Mouse (Mus musculus) ovary, postnatal 14 days (tissue): ENCODE measurements at regions not wholly inside any gene's neighbourhood (a gene's known extent, or its start where the extent isn't known, plus 50 kb on each side); places are given as distances from the start of the nearest gene placed in this dataset.

Experiments used
- DNase-seq: peaks from one replicate; pipeline ENCODE4 v3.0.0; 2022; ENCODE audit warnings: low spot score

DNA sequence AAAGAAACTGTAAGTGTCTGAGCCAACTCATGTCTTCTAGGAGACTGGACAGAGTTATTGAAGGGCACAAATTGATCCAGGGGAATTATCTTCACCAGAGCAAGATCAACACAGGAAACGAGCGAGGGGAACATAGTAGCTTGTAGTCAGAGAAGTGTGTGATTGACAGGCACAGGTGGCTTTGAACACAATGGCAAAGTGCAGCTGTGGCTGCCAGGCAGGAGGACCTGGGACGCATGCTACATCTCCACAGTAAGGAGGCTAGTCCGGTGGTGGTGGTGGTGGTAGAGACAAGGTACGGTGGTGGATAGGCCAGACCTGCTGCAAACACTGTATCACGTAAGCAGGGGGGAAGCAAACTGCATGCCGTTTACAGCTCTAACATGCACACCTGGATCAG, 240.4 kb upstream of the Map3k7 start:
- no peak for DNase-seq

DNA sequence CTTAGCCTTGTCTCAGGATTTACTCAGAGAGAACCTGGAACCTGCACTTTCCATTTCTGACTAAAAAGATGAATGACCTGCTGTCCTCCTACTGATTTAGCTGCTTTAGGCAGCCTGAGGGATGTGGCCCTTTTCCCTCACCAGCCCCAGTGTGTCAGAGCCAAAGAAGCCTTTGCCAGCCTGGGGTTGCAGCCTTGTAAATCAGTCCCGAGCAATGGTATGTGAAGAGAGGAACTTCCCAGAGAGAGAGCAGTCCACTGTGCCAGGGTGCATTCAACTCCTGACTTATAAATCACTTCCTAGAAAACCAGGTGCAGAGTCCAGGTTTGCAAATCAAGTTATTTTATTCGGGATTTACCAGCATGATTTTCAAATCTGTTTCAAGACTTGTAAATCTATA, 239.5 kb upstream of the Map3k7 start:
- DNase-seq: no peak

DNA sequence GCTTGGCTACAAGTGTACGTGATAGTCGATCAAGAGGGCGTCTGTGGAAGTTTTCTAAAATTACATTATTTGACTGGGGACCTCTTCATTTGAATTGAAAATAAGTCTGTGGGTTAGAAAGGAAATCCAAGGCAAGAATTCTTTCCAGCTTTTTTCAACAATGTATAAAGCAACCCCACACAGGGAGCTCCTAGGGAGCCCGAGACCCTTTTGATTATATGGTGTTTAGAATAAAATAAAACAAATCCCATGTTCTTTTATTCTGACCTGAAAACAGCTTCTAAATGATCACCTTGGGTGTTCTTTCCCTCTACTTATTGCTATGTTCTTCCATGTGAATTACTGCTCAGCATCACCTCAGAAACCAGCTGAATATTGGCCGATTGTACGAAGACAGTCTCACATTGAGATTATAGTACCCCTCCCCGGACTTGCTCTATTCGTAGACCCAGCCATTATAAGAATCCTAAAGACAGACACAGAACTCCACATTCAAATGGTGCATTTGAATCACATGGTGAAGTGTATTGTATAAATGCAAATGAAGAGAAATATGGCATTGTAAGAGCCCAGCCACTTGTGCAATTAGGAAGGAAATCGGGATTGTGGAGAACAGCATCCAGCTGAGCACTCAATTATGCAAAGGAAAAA, 236.3 kb upstream of the Map3k7 start:
- no peak for DNase-seq

DNA sequence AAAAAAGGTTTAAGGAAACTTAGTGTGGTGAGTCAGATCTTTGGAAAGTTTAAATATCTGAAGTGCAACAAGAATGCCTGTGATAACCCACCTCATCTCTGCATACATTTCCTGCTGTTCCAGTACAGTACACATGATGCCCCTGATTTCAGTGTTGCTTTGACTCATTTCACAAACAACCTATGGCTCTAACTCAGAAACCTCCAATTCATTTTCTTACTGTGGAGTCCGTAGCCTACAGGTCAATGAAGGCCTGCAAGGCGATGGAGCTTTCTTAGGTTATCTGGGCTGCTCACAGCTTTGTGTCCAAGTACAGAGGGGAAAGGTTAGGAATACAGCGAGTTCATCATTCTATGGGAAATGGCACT, 235.8 kb upstream of the Map3k7 start:
- no peak for DNase-seq

DNA sequence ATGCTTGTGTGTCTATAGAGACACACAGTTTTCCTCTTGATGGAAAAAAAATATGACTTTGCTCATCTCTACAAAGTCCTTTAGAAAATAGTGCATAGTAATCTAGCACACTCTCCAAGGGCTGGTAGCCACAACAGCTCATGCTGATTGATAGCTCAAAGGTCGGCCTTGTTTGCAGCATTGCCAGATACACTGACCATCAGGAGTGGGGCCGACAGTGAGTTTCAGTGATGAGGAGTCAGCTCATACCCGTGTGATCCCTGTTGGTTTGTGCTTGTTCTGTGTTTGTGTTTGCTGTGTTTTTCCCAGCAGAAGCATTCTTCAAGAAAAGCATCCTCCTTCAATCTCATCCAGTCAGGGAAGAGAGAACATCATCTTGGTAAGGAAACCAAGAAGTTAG, 220.1 kb upstream of the Map3k7 start:
- DNase-seq: no peak

DNA sequence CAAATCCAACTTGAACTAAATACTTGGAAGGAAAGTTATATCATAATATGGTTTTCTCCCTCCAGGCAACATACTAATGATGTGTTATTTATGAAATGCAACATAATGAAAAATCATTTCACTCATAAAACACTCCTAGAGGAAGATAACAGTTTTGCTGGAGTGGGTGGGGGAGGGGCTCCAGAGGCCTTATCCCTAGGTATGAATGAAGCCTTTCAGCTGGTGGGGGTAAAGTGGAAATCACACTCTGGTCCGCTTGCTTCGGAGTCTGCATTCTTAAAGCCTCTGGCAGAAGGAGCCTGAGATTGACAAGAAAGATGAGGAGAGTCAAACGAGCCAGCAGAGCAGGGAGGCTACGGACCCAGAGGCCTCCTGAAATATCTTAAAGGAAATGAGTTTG, 219.5 kb upstream of the Map3k7 start:
- no peak for DNase-seq

DNA sequence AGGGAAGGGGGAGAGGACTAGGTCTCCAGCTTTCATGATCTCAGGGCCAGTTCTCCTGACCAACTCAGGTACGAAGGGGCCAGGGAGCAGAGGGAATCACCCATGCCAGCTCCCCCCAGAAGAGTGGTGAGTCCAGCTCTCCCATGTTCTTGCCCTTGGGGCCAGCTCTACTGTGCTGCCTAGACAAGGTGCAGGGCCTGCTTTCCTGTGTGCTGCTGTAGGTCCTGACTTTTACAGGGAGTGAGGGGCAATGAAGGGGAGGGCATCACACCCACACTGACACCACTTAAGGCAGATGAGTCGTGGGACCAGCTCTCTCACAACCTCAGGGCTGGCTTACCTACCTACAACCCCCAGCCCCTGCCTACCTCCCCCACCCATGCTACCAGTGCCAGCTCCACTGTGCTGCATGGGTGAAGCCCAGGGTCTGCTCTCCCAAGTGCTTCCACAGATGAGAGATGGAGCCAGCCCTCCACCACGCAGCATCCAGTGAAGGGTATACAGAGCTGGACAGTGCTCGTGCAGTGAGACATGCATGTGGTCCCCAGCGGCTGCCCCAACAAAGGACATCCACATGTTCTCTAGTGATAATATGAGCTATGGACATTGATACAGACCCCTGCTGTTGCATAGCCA, 210.1 kb upstream of the Map3k7 start:
- DNase-seq: no peak

DNA sequence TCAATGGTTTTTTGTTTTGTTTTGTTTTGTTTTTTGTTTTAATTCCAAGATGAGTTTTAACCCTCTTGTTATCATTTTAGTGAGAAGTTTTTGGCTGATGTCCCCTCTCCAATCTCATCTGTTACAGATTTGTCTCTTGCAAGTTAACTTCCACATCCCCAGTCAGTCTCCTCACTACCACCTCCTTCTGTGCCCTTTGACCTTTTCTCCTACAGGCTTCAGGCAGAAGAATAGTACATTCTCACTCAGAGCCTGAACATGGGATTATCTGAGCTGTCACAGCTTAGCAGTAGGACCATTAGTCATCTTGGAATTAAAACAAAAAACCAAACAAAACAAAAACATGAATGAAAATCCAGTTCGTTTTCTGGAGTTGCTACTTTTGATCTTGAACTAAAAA, 206.8 kb upstream of the Map3k7 start:
- no peak for DNase-seq

DNA sequence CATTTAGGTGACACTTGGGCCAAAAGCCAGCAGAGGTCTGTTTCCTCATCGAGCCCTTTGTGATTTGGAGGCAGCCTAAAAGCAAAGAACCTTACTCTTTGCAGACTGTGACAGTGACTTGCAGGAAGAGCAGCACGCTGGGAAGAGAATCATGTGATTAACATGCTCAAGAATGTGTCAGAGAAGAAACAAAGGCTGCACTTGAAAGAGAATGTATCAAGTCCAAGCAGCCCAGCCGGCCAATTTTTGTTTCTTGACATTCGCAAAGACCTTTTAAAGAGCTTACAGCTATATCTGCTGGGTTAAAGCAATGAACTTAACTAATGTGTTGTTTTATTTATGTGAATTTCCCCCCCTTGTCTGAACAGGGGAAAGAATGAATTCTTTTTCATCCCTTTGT, 203.8 kb upstream of the Map3k7 start:
- DNase-seq: no peak

DNA sequence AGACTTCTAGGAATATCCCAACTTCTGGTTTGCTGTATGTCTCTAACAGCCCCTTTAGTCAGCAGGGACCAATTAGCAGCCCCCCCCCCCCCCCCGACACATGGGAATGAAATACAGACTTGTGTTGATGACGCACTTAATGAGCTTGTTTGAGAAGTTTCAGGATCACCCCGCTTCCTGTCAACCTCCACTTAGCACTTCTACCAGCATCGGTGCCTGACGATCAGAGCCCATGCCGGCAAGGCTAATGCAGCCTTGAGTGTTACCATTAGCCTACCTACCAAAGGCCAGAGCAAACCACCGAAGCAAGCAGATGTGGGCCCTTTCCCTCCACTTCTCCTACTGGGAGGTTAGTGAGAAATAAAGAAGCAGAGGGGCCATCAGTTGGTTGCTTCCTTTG, 201.7 kb upstream of the Map3k7 start:
- no peak for DNase-seq

DNA sequence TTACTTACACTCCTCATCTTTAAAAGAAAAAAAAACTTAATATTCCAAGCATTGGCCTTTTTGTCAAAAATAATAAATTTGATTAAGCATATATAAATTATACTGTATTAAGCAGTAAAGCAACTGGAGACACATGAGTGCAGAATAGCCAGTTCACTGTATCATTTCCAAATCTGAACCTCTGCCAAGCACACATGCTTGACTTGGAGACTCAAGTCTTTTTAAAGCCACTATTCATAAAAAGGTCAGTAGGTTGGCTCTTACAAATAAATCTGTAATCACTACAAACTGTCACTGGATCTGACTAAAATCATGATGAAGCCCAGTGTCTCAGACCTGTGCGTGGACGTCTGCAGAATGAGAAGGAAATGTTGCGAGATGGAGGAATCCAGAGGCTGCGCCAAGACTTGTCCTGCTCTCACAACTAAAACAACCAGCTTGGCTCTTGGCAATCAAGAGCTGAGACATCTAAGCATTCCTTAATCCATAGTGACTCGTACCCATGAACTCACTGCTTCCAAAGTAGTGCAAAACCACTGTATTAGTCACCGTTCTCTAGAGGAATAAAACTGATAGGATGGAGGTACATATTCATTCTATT, 195.8 kb upstream of the Map3k7 start:
- no peak for DNase-seq

DNA sequence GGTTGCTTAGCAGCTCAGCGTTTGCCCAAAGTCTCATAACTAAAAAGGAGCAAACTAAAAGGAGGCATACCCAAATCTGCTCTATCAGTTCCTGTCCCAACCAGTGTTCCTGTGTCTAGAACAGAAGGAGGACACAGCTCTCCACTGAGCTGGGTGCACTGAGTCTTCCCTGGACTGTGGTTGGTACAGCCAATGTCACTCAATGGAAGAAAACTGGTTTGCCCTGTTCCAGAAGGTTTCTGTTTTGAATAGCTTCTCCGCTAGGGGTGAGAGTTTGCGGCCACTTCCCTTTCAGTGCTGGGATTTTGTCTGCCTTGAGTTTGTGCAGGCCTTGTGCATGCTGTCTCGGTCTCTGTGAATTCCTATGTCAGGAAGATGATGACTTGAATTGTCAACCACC, 194.6 kb upstream of the Map3k7 start:
- DNase-seq: no peak

DNA sequence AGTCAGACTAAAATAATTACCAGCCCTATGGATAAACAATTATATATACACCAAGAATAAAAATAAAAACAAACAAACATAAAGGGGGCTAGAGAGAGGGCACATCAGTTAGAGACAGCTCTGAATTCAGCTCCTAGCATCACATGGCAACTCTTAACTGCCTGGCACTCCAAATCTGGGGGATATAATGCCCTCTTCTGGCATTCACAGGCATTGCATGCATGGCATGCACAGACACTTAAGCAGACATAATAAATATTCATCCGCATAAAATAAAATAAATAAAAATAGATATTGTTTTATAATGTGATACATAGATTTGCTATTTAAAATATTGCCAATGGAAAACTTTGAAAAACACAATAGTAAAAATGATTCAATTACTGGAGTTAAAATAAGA, 177.6 kb upstream of the Map3k7 start:
- DNase-seq: no peak

DNA sequence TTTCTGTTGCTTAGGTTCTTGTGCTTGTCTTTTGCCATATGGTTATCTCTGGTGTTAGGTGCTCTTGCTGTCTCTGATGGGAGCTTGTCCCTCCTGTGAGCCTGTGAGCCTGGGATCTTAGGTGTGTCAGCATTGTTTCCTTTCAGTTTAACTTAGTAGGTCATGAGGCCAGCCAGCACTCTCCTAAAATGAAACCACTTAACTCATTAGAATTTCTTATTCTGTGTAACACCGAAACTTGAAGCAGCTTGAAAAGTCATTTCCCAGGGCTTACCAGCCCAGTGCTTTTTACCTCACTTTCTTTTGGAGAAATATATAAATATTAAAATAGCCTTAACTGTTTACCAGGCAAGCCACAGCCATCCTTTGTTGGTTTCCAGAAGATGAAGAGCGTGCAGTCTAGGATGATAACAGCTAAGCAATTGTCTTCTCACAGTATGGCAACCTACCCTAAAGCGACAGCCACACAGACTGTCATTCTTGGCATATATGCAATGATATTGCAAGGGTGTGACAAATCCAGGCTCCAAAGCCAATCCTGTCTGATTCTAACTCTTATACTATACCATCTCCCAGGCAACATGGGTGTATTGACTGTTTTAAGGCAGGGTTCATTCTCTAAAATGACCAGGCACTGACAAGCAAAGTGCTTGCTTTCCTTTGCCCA, 146.2 kb upstream of the Map3k7 start:
- DNase-seq: no peak

DNA sequence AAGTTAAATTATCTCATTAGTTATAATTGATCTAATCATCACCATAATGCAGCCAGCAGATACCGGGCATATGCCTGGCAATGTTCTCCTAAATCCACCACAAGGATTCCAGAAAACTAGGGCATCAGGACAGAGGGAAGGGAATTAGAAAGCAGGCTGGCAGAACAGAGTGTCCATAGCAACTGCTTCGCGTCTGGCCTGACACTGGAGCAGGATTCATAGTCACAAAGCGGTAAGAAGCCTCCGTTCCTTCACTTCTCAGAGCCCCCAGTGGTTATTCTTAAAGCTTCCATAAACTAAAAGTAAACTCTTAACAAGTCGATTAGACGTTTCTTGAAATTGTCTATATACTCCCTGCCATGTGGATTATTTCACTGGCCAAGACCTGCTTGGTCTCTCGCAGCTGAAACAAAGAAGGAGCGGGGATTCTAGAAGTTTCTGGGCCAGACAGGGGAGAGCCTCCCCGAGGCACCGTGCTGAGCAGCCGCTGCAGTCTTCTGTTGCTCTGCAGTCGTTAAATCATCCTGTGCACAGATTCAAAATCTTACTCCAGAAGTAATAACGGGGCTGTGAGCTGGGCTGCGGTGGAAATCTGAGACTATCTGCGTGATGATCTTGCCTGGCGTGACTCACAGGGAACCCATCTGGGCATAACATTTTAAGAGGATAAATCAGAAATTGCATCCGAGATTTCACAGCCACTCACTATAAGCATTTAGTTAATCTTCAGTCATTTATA, 144.2 kb upstream of the Map3k7 start:
- DNase-seq: no peak

DNA sequence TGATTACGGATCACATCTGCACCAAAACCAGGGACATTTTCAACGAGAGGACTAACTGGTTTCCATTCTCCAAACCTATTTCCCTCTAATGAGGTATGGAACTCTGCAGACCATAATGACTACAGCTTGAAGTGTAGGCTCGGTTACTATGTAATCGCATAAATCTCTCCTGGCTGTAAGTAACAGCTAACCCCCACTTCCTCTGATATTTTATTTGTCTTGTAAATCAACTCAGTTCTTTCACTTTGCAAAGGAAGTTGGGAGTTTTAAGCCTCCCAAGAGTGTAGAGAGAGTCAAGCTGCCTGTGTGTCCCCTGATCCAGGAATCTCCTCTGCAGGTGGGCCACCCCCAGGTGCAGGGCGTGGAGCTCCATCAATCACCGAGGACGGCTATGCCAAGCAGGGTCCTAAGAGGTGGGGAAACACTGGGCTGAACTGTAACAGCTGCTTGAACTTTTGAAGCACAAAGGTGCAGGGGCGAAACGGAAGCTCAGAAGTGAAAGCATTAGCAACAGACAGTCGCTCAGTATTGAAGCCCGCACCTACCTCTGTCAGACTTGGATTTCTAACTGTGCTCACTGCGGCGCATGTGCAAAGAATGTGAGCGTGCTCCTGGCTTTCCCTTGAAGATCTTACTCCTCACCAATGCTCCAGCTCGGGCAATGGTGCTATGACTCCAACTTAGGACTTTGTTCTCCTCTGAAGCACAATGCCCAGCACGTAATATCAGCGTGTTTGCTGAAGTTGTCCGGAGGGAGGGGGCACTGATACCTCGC, 140.1 kb upstream of the Map3k7 start:
- DNase-seq: no peak

DNA sequence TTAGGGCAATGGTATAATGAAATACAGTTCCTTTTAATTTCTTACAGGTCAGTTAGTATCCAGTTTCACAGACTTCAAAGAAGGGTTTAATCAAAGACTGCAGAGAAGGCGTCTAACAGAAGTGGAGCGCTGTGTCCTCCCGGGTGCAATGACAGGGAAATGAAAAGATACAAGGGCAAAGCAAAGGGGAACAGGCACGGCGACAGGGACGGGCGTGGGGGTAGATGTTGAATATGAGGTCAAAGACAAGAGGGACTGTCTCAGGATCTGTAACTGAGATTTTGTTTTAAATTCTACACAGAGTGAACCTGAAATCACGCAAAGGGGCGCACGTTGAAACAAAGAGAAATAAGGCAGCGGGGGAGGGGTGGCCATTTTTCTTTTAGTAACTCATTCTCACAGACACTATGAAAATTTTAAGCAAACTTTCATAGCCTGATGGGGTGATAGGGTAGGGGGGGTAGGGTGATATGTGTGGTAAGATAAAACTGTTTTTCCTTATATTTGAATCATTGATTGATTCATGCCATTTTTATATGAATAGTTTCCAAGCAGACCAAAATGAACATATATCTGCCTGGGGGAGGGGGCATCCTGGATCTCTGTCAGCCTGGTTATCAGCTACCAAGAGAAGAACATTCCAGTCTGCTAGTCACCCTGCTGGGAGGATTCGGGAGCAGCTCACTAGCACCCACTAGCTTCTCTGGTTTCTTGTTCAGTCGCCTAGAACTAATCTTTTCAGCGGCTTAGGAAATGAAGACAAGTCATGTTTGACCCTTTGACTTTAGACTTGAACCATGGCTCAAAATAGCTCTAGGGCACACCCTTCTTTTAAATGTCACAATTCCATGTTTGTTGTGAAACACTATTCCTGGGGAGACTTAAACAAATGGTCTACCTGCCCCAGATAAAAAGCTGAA, 139.1 kb upstream of the Map3k7 start:
- DNase-seq: no peak

DNA sequence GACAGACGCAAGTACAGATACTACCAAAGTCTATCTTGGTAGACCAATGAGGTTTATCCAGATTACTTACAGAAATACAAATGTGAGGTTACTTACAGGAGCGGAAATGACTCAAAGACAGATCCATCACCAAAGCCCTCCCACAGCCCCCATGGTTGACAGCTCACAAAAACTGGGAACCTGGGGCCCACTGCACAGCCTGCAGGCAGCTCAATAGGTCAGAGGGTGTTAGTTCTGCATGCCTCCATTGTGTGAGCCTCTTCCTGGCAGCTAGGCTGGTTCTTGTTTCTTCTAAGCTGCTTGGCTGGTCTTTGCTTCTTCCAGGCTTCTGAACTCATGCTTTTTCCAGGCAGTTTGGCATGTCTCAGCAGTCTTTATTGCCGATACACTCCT, 138.5 kb upstream of the Map3k7 start:
- no peak for DNase-seq

DNA sequence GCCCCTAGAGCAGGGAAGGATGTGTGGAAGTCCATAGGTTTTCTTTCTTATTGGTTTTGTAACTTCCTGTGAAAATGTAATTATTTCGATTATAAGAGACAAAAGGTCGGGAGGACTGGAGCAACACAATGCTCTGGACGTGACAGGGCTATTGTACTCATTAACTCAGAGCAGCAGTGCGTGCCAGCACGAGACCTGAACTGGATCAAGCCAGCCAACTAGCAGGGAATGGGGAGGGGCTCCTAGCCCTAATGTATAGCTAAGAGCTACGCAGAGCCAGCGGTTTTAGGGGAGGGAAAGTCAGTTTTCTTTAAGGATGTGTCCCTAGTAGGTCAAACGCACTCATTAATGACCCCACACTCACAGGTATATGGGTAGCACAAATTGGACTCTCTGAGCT, 137.2 kb upstream of the Map3k7 start:
- no peak for DNase-seq

DNA sequence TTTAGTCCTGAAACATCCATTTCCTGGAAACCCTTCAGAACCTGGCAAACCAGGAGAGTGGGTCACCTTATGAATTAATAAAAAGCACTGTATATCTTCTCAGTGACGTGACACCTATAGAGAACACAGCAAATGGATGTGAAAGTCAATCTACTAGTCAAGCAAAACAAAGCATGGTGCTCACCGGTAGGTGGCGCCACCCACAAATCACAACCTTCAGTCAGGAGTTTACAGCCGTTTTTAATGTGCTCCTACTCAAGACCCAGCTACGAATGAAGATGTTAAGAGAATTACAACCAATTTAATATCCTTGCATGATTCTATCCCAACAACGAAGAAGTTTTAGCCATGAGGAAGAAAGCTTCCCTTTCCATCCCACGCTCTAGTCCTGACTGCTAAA, 136.6 kb upstream of the Map3k7 start:
- no peak for DNase-seq

DNA sequence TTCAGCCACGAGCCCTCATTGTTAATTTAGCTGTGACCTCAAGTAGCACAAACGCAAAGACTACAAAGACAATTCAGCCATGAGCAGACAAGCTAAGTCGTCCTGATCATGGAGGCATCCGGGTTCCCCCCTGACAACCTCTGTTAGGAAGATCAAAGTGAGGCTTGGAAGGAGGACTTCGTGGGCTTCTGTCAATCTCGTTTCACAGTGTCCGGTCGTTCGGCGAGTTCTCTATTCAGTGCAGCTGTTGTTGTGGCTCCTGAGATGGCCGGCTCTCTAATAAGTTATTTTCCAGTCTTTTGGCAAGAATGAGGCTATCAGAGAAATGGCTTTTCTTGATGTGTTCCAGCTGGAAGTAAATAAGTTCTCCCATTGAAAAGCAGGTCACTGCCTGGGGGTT, 133.7 kb upstream of the Map3k7 start:
- DNase-seq: no peak
